Mouse (Mus musculus): ENCODE measurements at regions not wholly inside any gene's neighbourhood (a gene's known extent, or its start where the extent isn't known, plus 50 kb on each side); places are given as distances from the start of the nearest gene placed in this dataset.

GRCm38 (mm10) chr12:57928030-57928429 is 283.5 kb upstream of the Sstr1 start:
- no peak for ATAC-seq (ENCODE audit: low read depth)
- H3K4me2 ChIP-seq = no peak overlapping the region
- H3K4me1 ChIP-seq (replicated peaks) = no peaks in the 10 kb centered on the region
- H3K9ac ChIP-seq = no peak overlapping the region
- WGBS = 92% methylated on average over 5 of the region's 5 CpGs
- no peak overlapping the region for H3K27ac ChIP-seq (replicated peaks)
- H3K4me3 ChIP-seq = no peak overlapping the region
- no peaks in the 10 kb centered on the region for H3K9me3 ChIP-seq
- H3K36me3 ChIP-seq = no peaks in the 10 kb centered on the region
- no peaks in the 10 kb centered on the region for H3K27me3 ChIP-seq

DNA sequence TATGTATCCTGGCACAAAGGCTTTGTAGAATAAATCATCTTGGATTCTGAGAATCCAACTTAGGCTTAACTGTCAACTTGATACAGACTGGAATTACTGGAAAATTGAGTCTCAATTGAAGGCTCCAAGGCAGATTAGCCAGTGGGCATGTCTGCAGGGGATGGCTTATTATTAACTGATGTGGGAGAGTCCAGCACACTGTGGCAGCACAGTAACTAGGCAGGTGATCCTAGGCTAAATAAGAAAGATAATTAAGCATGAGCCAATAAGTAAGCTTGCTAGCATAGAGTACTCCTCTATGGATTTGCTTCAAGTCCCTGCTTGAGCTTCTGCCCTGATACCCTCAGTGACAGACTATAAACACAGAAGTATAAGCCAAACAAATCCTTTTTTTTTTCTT is 279.7 kb upstream of the Sstr1 start:
- Histone ChIP-seq H3K4me3 (no peak overlapping the region), H3K27me3 (no peaks in the 10 kb centered on the region), H3K4me1 (replicated peaks) (no peaks in the 10 kb centered on the region), H3K4me2 (no peak overlapping the region), H3K9me3 (no peaks in the 10 kb centered on the region), H3K9ac (no peak overlapping the region), H3K27ac (replicated peaks) (no peak overlapping the region), H3K36me3 (no peaks in the 10 kb centered on the region)
- ATAC-seq (ENCODE audit: low read depth) = no peak

DNA sequence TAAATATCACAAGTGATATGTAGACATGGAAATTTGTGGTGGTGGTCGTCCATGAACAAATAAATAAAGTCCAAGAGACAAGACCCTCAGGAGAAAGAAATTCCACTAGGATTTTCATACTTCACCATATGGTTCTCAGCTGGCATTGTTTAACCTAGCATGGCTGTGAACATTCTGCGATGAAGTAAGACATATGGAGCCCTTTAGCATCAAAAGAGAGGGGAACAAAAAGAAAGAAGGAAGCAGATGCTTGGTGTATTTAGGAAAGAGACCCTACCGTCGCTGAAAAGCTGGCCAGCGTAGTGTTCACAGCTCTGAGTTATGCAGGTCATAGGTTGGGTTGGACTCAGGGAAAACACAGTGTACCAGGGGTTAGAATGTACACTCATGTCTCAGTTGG is 261.7 kb upstream of the Sstr1 start:
- Histone ChIP-seq H3K27me3 (no peaks in the 10 kb centered on the region), H3K4me2 (no peak overlapping the region), H3K36me3 (no peaks in the 10 kb centered on the region), H3K27ac (replicated peaks) (no peak overlapping the region), H3K4me3 (no peak overlapping the region), H3K9ac (no peak overlapping the region), H3K4me1 (replicated peaks) (no peaks in the 10 kb centered on the region), H3K9me3 (no peaks in the 10 kb centered on the region)
- ATAC-seq (ENCODE audit: low read depth) = no peak
- WGBS = 52% methylated on average over 5 of the region's 5 CpGs

DNA sequence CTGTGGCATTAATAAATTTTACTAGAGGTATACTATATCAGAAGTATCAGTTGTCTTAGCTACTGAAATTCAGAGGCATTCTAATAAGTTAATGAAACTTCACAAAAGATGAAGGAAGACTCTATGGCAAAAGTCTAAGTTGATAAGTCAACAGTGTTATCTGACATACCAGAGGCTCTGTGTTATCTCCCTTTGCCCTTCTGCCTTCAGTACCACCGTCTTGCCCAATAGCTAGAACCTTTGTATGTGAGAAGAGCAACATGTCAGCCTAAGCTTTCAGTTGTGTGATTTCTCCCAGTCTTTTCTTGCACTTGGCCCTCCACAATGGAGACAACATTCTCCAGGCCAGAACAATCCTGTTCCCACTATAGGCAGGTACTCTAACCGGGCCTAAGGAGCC is 253.0 kb upstream of the Sstr1 start:
- Histone ChIP-seq H3K4me1 (replicated peaks) (no peaks in the 10 kb centered on the region), H3K36me3 (no peaks in the 10 kb centered on the region), H3K4me2 (no peak overlapping the region), H3K27ac (replicated peaks) (no peak overlapping the region), H3K27me3 (no peaks in the 10 kb centered on the region), H3K4me3 (no peak overlapping the region), H3K9ac (no peak overlapping the region), H3K9me3 (no peaks in the 10 kb centered on the region)
- ATAC-seq (ENCODE audit: low read depth) = no peak
- 85% methylated on average over 2 of the region's 2 CpGs for WGBS

- Histone ChIP-seq H3K9ac (no peak overlapping the region), H3K9me3 (no peaks in the 10 kb centered on the region), H3K4me3 (no peak overlapping the region), H3K27me3 (no peaks in the 10 kb centered on the region), H3K36me3 (no peaks in the 10 kb centered on the region), H3K4me2 (no peak overlapping the region), H3K27ac (replicated peaks) (no peak overlapping the region), H3K4me1 (replicated peaks) (no peaks in the 10 kb centered on the region)
- 79% methylated on average over 6 of the region's 6 CpGs for WGBS
- ATAC-seq (ENCODE audit: low read depth) = no peak
Observed at GRCm38 (mm10) chr12:57960171-57960570, 251.4 kb upstream of the Sstr1 start.

DNA sequence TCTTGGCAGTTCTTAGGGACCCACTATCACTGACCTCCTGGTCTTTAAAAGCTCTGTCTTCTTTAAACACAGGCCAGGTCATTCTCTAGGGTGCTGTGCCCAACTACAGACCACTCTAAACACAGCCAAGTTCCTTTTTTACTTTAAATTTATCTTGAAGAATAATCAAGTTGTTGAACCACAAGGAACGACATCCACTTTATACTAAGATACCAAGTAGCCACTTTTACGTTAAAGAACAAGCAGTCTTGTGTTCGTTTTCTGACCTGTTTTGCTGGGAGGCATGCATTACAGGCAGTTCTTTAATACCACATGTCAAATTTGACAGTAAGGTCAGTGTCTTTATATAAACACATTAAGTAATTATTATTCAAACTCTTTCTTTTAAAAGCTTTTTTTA is 242.4 kb upstream of the Sstr1 start:
- no peaks in the 10 kb centered on the region for H3K36me3 ChIP-seq
- WGBS = 80% methylated on average over 3 of the region's 3 CpGs
- no peaks in the 10 kb centered on the region for H3K9me3 ChIP-seq
- no peak overlapping the region for H3K9ac ChIP-seq
- H3K4me3 ChIP-seq = no peak overlapping the region
- no peaks in the 10 kb centered on the region for H3K4me1 ChIP-seq (replicated peaks)
- H3K27ac ChIP-seq (replicated peaks) = no peak overlapping the region
- no peak overlapping the region for H3K4me2 ChIP-seq
- no peak for ATAC-seq (ENCODE audit: low read depth)
- H3K27me3 ChIP-seq = no peaks in the 10 kb centered on the region

- no peak overlapping the region for H3K9ac ChIP-seq
Observed at GRCm38 (mm10) chr12:57970163-57970562, 241.4 kb upstream of the Sstr1 start.

GRCm38 (mm10) chr12:57972484-57972883 is 239.1 kb upstream of the Sstr1 start:
- Histone ChIP-seq H3K27me3 (no peaks in the 10 kb centered on the region), H3K27ac (replicated peaks) (no peak overlapping the region), H3K4me1 (replicated peaks) (no peaks in the 10 kb centered on the region), H3K36me3 (no peaks in the 10 kb centered on the region), H3K4me3 (no peak overlapping the region), H3K4me2 (no peak overlapping the region), H3K9me3 (no peaks in the 10 kb centered on the region), H3K9ac (no peak overlapping the region)
- no peak for ATAC-seq (ENCODE audit: low read depth)
- 88% methylated on average over 2 of the region's 2 CpGs for WGBS

More at GRCm38 (mm10) chr12:57970163-57970562, 241.4 kb upstream of the Sstr1 start:
- whole genome bisulfite sequencing = 89% methylated on average over 4 of the region's 4 CpGs
- H3K4me1 ChIP-seq (replicated peaks) = no peaks in the 10 kb centered on the region
- H3K4me2 ChIP-seq = no peak overlapping the region
- no peaks in the 10 kb centered on the region for H3K27me3 ChIP-seq
- H3K36me3 ChIP-seq = no peaks in the 10 kb centered on the region
- H3K27ac ChIP-seq (replicated peaks) = no peak overlapping the region
- no peak overlapping the region for H3K4me3 ChIP-seq
- ATAC-seq (ENCODE audit: low read depth) = no peak
- H3K9me3 ChIP-seq = no peaks in the 10 kb centered on the region
